Mouse (Mus musculus): ENCODE measurements around the gene Cpne4. TPM values are rescaled to one million over a fixed set of nuclear protein-coding genes. Genes with fewer than 3 reads are reported as not detected.
A peak's percentile ranks its signal among the peaks of the same experiment; 100 is the strongest.

Gene Cpne4
- total RNA-seq, 2 experiments from 2014 or later: 72.3 to 73.6 TPM

DNA sequence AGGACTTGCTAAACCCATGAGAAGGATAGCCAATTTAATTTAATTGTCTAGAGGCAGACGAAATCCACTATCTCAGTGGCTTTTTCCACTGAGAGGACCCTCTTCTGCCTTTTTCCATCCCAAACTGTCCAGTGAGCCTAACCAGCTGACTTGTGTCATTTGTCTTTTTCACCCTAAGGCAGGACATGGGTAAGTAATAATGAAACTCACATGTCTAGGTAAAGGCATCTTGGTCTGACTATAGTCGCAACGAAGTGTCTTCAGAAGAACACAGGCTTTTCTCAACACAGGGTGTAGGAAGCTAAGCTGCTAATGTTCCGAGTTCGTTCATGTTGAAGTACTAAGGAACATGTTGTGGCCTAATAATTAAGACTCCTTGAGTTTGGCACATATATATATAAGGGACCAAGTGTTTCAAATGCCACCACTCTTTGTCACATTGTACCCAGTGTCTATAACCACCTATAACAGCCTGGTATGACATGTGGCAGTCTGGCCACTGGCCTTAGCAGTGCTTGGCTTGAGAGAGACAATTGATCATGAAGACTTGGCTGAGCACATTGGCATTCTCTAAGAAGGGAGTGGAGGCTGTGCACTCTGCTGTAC is 286.0 kb downstream of the Cpne4 start:
- H3K27ac ChIP-seq: no peak overlapping the region
- H3K4me3 ChIP-seq: no peak overlapping the region
- intact Hi-C loops (cut with DNase I): no loop called here
- TF ChIP-seq CTCF (IDR thresholded peaks at IDR 0.05): no peak
- no peak for DNase-seq (ENCODE audit: extremely low spot score in 1 of 2, low spot score in 2 of 2)

DNA sequence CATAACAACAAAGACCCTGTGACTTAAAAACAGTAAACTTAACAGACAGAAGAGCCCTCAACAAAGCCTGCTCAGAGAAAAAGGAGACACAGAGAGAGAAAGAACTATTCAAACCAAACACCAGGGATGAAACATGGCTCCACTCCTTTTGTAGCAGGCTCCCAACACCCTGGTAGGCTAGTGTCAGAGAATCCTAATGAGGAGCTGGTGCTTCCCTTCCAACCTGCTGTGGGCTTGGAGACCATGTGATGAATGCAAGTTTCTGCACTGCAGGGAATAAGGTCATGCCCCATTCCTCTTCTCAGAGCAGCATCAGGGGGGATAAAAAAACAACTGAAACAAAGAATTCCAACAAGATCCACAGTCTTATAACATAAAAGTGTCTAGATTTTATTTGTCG is 290.8 kb downstream of the Cpne4 start:
- TF ChIP-seq CTCF (IDR thresholded peaks at IDR 0.05): no peak
- DNase-seq (ENCODE audit: extremely low spot score in 1 of 2, low spot score in 2 of 2): no peak
- no peak overlapping the region for H3K4me3 ChIP-seq
- intact Hi-C loops (cut with DNase I): no loop called here
- no peak overlapping the region for H3K27ac ChIP-seq

DNA sequence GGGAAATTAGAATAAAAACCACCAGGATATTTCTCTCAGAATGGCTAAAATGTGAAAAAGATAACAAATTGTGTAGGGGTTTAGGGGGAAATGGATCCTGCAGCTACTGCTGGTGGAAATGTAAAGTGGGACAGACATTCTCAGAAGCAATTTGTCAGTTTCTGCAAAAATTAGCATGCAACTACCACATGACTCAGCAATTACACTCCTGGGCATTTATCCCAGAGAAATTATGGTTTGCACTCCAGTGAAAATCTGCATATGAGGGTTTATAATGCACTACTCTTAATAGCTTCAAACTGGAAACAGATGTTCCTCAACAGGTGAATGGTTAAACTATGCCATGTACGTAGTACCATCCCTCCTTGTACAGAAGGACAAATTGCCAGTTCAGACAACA is 294.2 kb downstream of the Cpne4 start:
- DNase-seq (ENCODE audit: extremely low spot score in 1 of 2, low spot score in 2 of 2): peak in 1 of 2 experiments; percentile 13
- no peak for TF ChIP-seq CTCF (IDR thresholded peaks at IDR 0.05)
- H3K27ac ChIP-seq: no peak overlapping the region
- H3K4me3 ChIP-seq: no peak overlapping the region
- intact Hi-C loops (cut with DNase I): loop anchor here (5.0 kb wide), 1 partner anchor 99 kb away; no protein-coding TSS in a partner anchor

DNA sequence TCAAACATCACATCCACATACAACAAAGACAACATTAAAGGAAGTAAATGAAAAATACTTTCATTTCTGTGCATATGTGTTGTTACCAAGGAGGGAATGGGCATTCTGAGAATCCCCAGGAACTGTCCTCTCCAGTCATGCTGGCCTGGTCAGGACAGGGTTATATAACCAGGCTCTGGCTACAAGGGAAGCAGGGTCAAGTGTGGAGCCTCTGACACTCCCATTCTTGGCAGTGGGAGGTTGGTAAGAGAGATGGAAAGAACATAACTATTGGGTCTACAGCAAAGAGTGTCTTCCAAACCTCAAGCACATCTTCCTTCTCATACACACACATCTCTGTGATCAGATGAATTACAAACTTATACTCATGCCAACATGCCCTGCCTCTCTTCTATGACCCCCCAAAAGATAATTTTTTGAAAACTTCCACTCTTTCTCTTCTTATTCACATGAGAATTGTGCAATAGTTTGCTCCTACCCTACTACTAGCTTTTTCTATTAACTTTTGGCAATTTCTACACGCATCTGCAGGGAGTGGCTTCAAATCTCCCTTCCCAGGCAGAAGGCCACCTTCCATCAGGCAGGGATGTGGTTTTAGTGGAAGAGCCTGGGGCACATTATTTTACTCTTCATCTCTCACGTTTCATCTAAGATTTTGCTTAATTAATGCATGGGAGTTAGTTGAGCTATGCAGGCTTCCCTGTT is 298.3 kb downstream of the Cpne4 start:
- Histone ChIP-seq H3K27ac (no peak overlapping the region), H3K4me3 (no peak overlapping the region)
- DNase-seq (ENCODE audit: extremely low spot score in 1 of 2, low spot score in 2 of 2): no peak
- intact Hi-C loops (cut with DNase I): no loop called here
- TF ChIP-seq CTCF (IDR thresholded peaks at IDR 0.05): no peak

DNA sequence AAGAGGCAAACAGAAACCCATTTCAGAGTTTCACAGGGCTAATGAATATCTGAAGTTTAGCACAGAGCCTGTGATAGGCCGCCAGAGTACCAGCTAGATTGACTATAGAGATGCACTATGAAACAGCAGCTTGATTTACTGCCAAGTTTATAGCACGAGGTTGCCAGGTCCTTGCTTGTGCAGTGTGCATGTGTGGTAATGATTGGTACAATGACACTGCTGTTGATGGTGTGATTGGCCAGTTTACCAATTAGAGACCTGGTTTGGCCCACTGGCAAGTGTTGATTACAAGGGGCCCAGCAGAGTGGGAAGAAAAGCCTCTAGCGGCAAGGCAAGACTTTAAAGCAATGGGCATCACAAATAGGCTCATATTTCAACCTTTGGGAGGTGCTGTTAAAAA is 306.6 kb downstream of the Cpne4 start:
- H3K4me3 ChIP-seq: no peak overlapping the region
- TF ChIP-seq CTCF (IDR thresholded peaks at IDR 0.05): no peak
- DNase-seq (ENCODE audit: extremely low spot score in 1 of 2, low spot score in 2 of 2): no peak
- intact Hi-C loops (cut with DNase I): no loop called here
- no peak overlapping the region for H3K27ac ChIP-seq

DNA sequence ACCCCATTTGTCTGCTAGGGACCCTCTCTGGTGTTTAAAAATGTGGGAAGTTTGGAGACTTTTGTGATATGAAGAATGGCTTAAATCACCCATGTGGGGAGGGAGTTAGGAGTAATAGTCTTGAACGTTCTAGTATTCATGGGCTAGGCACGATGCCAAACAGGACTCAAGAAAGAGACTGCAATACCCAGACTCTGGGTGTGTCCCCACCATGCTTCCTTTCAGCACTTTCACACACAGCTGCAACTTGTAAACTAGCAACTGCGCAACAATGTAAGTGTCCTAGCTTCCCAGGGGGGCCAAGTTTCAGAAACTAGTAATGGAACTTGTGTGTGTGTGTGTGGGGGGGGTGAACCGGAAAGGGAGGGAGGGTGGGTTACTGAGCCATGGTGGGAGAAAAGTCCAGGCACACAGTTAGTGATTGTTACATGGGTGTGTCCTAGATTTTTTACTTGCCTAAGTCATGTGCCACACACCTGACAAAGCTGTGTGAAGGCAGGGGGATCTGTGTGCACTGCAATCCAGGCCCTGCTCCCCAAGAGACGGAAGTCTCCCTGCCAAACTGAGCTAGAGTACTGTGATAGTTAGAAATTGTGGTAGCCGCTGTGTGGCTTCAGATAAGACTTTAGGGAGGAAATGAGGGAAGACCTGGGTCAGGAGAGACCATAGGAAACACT is 307.3 kb downstream of the Cpne4 start:
- intact Hi-C loops (cut with DNase I): no loop called here
- DNase-seq (ENCODE audit: extremely low spot score in 1 of 2, low spot score in 2 of 2): no peak
- Histone ChIP-seq H3K4me3 (no peak overlapping the region), H3K27ac (no peak overlapping the region)
- TF ChIP-seq CTCF (IDR thresholded peaks at IDR 0.05): no peak

DNA sequence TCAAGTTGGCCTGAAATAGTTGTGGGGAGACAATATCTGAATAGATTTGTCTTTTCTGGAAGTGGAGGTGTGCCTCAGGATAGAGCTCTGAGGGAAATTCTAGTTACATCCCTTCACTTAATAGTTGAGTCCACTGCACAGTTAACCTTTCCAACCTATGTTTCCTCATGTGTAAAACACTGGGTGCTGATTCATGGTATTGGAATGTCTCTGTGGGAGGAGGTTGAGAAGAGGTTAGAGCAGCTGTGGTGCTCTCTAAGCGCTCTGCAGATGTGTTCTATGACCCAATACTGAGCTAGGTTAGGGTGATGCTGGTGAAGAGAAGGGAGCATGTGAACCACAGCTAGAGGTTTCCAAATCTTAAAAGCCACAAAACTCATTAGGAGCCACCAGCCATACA is 318.7 kb downstream of the Cpne4 start:
- Histone ChIP-seq H3K4me3 (no peak overlapping the region), H3K27ac (no peak overlapping the region)
- intact Hi-C loops (cut with DNase I): no loop called here
- DNase-seq (ENCODE audit: extremely low spot score in 1 of 2, low spot score in 2 of 2): no peak
- TF ChIP-seq CTCF (IDR thresholded peaks at IDR 0.05): no peak

DNA sequence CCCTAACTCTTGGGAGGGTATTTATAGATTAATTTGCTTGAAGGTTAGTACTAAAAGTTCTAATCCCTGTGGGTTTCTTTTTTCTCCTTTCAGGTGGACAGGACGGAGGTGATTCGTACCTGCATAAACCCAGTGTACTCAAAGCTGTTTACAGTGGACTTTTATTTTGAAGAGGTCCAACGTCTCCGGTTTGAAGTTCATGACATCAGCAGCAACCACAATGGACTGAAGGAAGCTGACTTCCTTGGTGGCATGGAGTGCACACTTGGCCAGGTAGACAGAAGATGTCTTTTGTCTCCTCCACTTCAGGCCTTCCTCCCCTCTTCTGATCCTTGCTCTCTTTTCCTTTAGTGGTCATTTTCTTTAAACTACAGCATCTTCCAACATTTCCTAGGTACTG is 325.5 kb downstream of the Cpne4 start:
- no peak for TF ChIP-seq CTCF (IDR thresholded peaks at IDR 0.05)
- intact Hi-C loops (cut with DNase I): no loop called here
- DNase-seq (ENCODE audit: extremely low spot score in 1 of 2, low spot score in 2 of 2): no peak
- no peak overlapping the region for H3K27ac ChIP-seq
- no peak overlapping the region for H3K4me3 ChIP-seq

DNA sequence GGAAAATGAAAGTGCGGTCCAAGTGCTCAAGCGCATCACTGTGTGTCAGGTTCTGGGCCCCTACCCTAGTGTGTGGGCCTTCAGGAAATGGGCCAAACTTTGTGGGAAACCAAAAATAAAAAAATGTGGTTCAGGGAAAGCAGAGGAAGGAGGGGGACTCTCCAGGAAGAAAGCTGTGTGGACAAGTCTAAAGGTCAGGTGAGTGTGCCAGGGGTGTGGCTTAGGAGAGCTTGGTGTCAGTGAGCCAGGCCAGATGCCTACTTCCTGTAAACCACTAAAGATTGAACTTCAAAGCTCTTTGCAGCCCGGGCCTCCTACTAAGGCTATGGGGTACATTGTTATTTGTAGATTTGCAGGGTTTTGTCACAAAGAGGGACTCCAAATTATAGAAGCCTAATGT is 327.1 kb downstream of the Cpne4 start:
- DNase-seq (ENCODE audit: extremely low spot score in 1 of 2, low spot score in 2 of 2): no peak
- Histone ChIP-seq H3K27ac (no peak overlapping the region), H3K4me3 (no peak overlapping the region)
- TF ChIP-seq CTCF (IDR thresholded peaks at IDR 0.05): no peak
- intact Hi-C loops (cut with DNase I): no loop called here

DNA sequence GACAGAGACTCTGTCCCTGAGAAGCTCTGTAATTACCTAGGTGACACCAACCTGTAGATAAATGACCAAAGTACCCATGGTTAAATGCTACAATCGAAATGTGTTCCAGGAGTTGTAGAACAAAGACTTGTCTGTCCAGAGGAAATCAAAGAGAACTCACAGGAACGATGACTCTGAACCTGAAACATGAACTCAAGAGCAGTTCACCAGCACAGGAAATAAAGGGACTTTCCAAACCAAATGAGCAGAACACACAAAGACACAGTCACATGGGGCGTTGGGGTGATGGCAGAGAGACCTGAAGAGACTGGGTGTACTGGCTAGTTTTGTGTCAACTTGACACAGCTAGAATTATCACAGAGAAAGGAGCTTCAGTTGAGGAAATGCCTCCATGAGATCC is 329.9 kb downstream of the Cpne4 start:
- DNase-seq (ENCODE audit: extremely low spot score in 1 of 2, low spot score in 2 of 2): no peak
- Histone ChIP-seq H3K27ac (no peak overlapping the region), H3K4me3 (no peak overlapping the region)
- no peak for TF ChIP-seq CTCF (IDR thresholded peaks at IDR 0.05)
- intact Hi-C loops (cut with DNase I): no loop called here

DNA sequence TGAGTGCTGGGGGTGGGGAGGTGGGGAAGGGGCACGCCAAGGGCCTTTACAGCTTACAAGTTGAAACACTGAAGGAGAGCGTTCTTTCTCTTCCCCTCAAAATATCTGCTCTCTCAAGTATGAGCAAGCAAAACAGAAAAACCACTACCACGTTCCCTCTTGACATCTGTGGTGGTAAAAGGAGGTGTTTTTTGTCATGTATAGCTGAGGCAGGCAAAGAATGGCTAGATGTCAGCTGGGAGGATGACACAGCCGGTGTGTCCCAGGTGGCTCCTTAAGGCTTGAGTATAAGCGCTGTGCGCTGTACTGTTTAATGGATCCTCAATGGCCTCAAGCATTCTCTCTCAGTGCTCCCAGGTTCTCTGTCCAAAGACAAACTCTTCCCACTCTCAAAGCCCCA is 331.5 kb downstream of the Cpne4 start:
- Histone ChIP-seq H3K4me3 (no peak overlapping the region), H3K27ac (no peak overlapping the region)
- TF ChIP-seq CTCF (IDR thresholded peaks at IDR 0.05): no peak
- DNase-seq (ENCODE audit: extremely low spot score in 1 of 2, low spot score in 2 of 2): no peak
- intact Hi-C loops (cut with DNase I): no loop called here

DNA sequence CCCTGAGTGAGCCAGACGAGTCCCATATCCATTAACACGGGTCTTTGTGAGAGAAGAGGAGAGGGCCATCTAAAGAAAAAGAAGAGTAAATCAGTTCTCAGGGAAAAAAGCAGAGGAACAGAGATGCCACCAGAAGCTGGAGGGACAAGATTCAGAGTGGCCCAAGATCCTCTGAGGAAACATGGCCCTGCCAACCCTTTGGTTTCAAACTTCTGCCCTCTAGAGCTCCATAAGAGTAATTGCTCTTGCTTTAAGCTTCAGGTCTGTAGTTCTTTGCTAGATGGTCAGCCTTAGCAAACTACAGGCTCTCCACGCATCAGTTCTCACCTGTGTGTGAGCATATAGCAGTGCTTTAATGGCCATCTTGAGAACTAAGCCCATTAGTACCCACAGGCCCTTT is 343.4 kb downstream of the Cpne4 start:
- Histone ChIP-seq H3K4me3 (no peak overlapping the region), H3K27ac (no peak overlapping the region)
- DNase-seq (ENCODE audit: extremely low spot score in 1 of 2, low spot score in 2 of 2): no peak
- TF ChIP-seq CTCF (IDR thresholded peaks at IDR 0.05): peak; percentile 1; the same call in 1 of the 2 replicates
- intact Hi-C loops (cut with DNase I): no loop called here
